Mouse (Mus musculus) midbrain, embryonic 14.5 days (tissue): ENCODE data around the gene Tmem51. TPM values are rescaled to one million over a fixed set of nuclear protein-coding genes. Genes with fewer than 3 reads are reported as not detected.

Source experiments
- ATAC-seq: fragments of 200-750 bp; cut with Nextera tagmentation; 2 replicates; pipeline ENCODE4 v1.8.0; 2017; ENCODE audit warnings: moderate number of reproducible peaks, moderate library complexity; ENCODE audit not compliant: low FRiP score, low TSS enrichment
- DNase-seq: peaks from one replicate; pipeline ENCODE4 v3.0.0-alpha.2; 2015
- H3K27ac ChIP-seq: fragments of 300-500 bp; sonication (generic); replicated peaks from 2 replicates; pipeline ENCODE4 v1.5.1; 2014; ENCODE audit warnings: mild to moderate bottlenecking, low read depth, low read length, moderate library complexity
- H3K27me3 ChIP-seq: fragments of 300-500 bp; sonication (generic); 2 replicates; pipeline ENCODE4 v1.6.1; 2014; ENCODE audit warnings: low read length, control low read depth, mixed read lengths; ENCODE audit not compliant: control insufficient read depth, insufficient read depth
- H3K36me3 ChIP-seq: fragments of 300-500 bp; sonication (generic); 2 replicates; pipeline ENCODE4 v1.6.1; 2014; ENCODE audit warnings: low read length, control low read depth; ENCODE audit not compliant: control insufficient read depth, insufficient read depth
- H3K4me1 ChIP-seq: fragments of 300-500 bp; sonication (generic); 2 replicates; pipeline ENCODE4 v1.6.1; 2014; ENCODE audit warnings: mild to moderate bottlenecking, antibody characterized with exemption, low read length, control low read depth; ENCODE audit not compliant: control insufficient read depth, insufficient read depth
- H3K4me2 ChIP-seq: fragments of 300-500 bp; sonication (generic); 2 replicates; pipeline ENCODE4 v1.6.1; 2014; ENCODE audit warnings: mild to moderate bottlenecking, low read length, moderate library complexity
- H3K4me3 ChIP-seq: fragments of 300-500 bp; sonication (generic); replicated peaks from 2 replicates; pipeline ENCODE4 v1.5.1; 2014; ENCODE audit warnings: low read depth, low read length
- H3K9ac ChIP-seq: fragments of 300-500 bp; sonication (generic); replicated peaks from 2 replicates; pipeline ENCODE4 v1.6.1; 2014; ENCODE audit warnings: mild to moderate bottlenecking, low read length, moderate library complexity
- H3K9me3 ChIP-seq: fragments of 300-500 bp; sonication (generic); 2 replicates; pipeline ENCODE4 v1.6.1; 2016; ENCODE audit warnings: low read length, control low read depth, mixed read lengths; ENCODE audit not compliant: control insufficient read depth
- WGBS: fragments of 180-500 bp; shearing (Covaris S2); extraction: QIAGEN DNeasy Blood & Tissue Kit; methylation state at CpG from one replicate; pipeline ENCODE4 v1.1.7; 2014; 5-methylcytosine and 5-hydroxymethylcytosine counted together
- polyA plus RNA-seq: library from polyadenylated mRNA; unstranded; fragments of >200 nt; fragmentation: Nextera tagmentation; extraction: Ambion mirVana; gene quantifications from 2 replicates; pipeline ENCODE4 v1.2.1, GENCODE M21; 2014

Tmem51 gene
- polyA plus RNA-seq, 1 experiment from 2014 or later = 7.2 TPM

- no peak overlapping the region for H3K9ac ChIP-seq
- no peak overlapping the region for H3K4me3 ChIP-seq
- H3K9me3 ChIP-seq = no peaks in the 10 kb centered on the region
- no peaks in the 10 kb centered on the region for H3K27me3 ChIP-seq
- DNase-seq (no peak), ATAC-seq (no peak)
- no peaks in the 10 kb centered on the region for H3K4me1 ChIP-seq
- no peaks in the 10 kb centered on the region for H3K36me3 ChIP-seq
- no peak overlapping the region for H3K4me2 ChIP-seq
- H3K27ac ChIP-seq = no peak overlapping the region
- 93% methylated on average over 5 of the region's 5 CpGs for WGBS
Observed at GRCm38 (mm10) chr4:142049963-142050362, 34.1 kb downstream of the Tmem51 start.

DNA sequence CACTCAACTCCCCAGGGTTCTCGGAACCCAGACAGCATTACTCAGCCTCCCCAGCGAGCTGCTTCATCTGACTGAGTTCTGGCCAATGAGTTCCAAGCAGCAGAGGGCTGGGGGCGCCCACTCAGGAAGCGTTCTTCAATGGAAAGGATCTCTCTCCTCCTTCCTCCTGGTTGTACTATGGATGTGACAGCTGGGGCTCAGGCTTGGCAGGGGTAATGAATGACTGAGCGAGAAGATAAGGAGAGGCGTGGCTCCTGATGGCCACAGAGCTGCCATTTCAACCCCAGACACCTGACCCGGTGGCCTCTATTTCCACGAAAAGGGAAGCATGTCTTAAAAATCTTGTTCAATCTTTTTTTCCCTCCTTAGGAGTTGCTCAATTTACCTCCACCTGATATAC is 35.7 kb downstream of the Tmem51 start:
- Histone ChIP-seq H3K27me3 (no peaks in the 10 kb centered on the region), H3K27ac (no peak overlapping the region), H3K36me3 (no peaks in the 10 kb centered on the region), H3K4me1 (no peaks in the 10 kb centered on the region), H3K9ac (no peak overlapping the region), H3K4me3 (no peak overlapping the region), H3K9me3 (no peaks in the 10 kb centered on the region), H3K4me2 (no peak overlapping the region)
- WGBS = 77% methylated on average over 8 of the region's 8 CpGs
- ATAC-seq = no peak
- no peak for DNase-seq

DNA sequence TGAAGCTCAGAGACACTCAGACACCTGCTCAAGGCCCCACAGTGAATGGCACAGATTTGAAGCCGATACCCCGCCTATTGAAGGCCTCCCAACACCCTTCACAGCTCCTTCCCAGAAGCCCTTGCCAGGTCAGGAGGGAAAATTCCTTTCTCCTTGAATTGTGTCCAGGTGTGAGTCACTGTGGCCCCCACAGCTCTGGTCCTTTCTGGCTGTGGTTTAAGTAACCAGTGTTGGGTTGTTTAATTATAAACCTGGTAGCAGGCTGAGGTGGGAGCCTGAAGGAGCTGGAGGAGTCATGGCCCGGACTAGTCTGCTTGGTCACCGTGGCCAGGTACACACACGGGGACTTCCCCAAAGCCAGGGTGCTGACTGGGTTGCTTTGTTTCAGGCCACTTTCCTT is 37.1 kb downstream of the Tmem51 start:
- H3K4me1 ChIP-seq = no peaks in the 10 kb centered on the region

GRCm38 (mm10) chr4:142046496-142046895 is 37.6 kb downstream of the Tmem51 start:
- Histone ChIP-seq H3K27me3 (no peaks in the 10 kb centered on the region), H3K27ac (no peak overlapping the region), H3K4me1 (no peaks in the 10 kb centered on the region), H3K4me2 (no peak overlapping the region), H3K4me3 (no peak overlapping the region), H3K36me3 (no peaks in the 10 kb centered on the region), H3K9me3 (no peaks in the 10 kb centered on the region), H3K9ac (no peak overlapping the region)
- WGBS = 78% methylated on average over 7 of the region's 7 CpGs
- DNase-seq = no peak
- no peak for ATAC-seq

More for the DNA sequence above, 37.1 kb downstream of the Tmem51 start:
- H3K27me3 ChIP-seq = no peaks in the 10 kb centered on the region
- H3K27ac ChIP-seq = no peak overlapping the region
- ATAC-seq = no peak
- no peaks in the 10 kb centered on the region for H3K9me3 ChIP-seq
- WGBS = 92% methylated on average over 5 of the region's 5 CpGs
- H3K4me2 ChIP-seq = no peak overlapping the region
- no peak for DNase-seq
- no peak overlapping the region for H3K9ac ChIP-seq
- no peak overlapping the region for H3K4me3 ChIP-seq
- H3K36me3 ChIP-seq = no peaks in the 10 kb centered on the region

DNA sequence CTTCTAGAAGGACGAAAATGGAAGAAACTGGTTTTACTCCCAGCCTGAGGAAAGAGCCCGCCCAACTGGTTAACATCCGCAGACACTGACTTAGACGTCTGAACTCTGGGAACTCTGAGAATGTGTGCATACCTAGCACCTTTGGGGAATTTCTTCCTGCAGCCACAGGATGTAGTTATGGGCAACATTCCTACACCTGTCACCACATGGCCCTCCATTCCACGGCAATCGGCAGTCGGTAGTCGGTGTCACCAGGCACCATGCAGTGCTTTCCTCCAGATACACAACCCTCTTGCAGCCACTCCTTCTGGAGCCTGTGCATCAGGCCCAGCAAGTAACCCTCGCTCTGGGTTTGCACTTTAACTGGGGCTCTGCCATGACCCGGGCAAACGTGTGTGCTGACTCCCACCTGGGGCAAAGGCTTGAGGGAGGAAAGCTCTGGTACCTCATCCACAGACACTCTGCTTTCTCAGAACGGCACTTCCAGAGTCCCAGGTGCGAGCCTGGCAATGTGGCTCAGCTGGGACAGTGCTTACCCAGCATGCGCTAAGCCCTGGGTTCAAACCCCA is 38.4 kb downstream of the Tmem51 start:
- Histone ChIP-seq H3K4me3 (no peak overlapping the region), H3K36me3 (no peaks in the 10 kb centered on the region), H3K4me1 (no peaks in the 10 kb centered on the region), H3K9me3 (no peaks in the 10 kb centered on the region), H3K9ac (no peak overlapping the region), H3K27me3 (no peaks in the 10 kb centered on the region), H3K4me2 (no peak overlapping the region), H3K27ac (no peak overlapping the region)
- WGBS = 84% methylated on average over 14 of the region's 14 CpGs
- ATAC-seq (no peak), DNase-seq (no peak)

- Histone ChIP-seq H3K27me3 (no peaks in the 10 kb centered on the region), H3K4me2 (no peak overlapping the region), H3K4me1 (no peaks in the 10 kb centered on the region), H3K27ac (no peak overlapping the region), H3K9ac (no peak overlapping the region), H3K4me3 (no peak overlapping the region), H3K36me3 (no peaks in the 10 kb centered on the region), H3K9me3 (no peaks in the 10 kb centered on the region)
- no peak for DNase-seq
- no peak for ATAC-seq
- 79% methylated on average over 12 of the region's 12 CpGs for WGBS
Observed at GRCm38 (mm10) chr4:142044452-142044851, 39.7 kb downstream of the Tmem51 start.

DNA sequence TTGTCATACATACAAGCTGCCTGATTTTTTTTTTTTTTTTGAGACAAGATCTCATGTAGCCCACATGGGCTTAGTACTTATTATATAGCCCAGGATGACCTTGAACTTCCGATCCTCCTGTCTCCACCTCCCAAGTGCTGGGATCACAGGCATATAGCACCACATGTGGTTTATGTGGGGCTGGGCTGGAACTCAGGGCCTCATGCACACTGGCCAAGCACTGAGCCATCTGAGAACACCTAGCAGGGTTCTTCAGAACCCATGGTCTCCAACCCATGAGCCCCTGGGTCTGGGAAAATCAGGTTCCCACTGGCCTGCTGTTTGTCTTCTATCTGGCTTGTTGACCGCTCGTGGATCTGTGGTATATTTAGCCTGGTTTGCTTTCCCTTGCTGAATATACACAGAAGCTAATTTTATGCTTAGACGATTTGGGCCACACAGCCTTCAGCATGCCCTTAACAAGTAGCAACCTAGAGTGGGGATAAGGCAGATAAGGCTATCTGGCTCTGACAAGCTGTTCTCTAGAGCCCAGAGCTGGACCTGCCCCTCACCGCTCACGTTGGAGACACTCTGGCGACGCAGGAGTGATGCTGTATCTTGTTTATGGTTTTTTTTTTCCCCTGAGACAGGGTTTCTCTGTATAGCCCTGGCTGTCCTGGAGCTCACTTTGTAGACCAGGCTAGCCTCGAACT is 44.3 kb downstream of the Tmem51 start:
- no peak overlapping the region for H3K27ac ChIP-seq
- no peaks in the 10 kb centered on the region for H3K27me3 ChIP-seq
- DNase-seq (no peak), ATAC-seq (no peak)
- H3K9me3 ChIP-seq = no peaks in the 10 kb centered on the region
- no peak overlapping the region for H3K4me2 ChIP-seq
- H3K4me1 ChIP-seq = no peaks in the 10 kb centered on the region
- no peaks in the 10 kb centered on the region for H3K36me3 ChIP-seq
- no peak overlapping the region for H3K9ac ChIP-seq
- H3K4me3 ChIP-seq = no peak overlapping the region
- WGBS = 90% methylated on average over 9 of the region's 9 CpGs

- ATAC-seq (no peak), DNase-seq (no peak)
- Histone ChIP-seq H3K9me3 (no peaks in the 10 kb centered on the region), H3K27me3 (no peaks in the 10 kb centered on the region), H3K4me1 (no peaks in the 10 kb centered on the region), H3K27ac (no peak overlapping the region), H3K4me3 (no peak overlapping the region), H3K36me3 (no peaks in the 10 kb centered on the region), H3K9ac (no peak overlapping the region), H3K4me2 (no peak overlapping the region)
- WGBS = 61% methylated on average over 4 of the region's 4 CpGs
Observed at GRCm38 (mm10) chr4:142037897-142038296, 46.2 kb downstream of the Tmem51 start.

DNA sequence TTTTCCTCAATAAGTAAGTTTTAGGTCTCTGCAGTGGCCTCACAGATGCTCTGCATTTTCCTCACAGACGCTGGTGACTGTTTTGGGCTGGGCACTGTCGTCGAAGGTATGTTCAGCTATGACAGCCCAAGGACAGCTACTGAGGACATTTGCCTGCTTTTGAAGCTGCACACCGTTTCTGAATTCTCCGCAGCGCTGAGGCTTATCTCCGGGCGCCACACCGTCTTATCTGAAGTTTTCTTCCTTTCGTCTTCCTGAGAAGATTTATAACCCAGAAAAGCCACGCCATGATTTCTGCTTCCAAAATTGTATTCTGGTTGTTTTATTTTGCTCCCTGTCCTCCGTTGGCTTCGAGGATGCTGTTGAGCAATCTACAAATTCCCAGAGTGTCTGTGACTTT is 55.6 kb downstream of the Tmem51 start:
- Histone ChIP-seq H3K4me3 (no peak overlapping the region), H3K4me1 (no peaks in the 10 kb centered on the region), H3K4me2 (no peak overlapping the region), H3K9me3 (no peaks in the 10 kb centered on the region), H3K9ac (no peak overlapping the region), H3K27me3 (no peaks in the 10 kb centered on the region), H3K36me3 (no peaks in the 10 kb centered on the region), H3K27ac (no peak overlapping the region)
- WGBS = 89% methylated on average over 13 of the region's 13 CpGs
- ATAC-seq (no peak), DNase-seq (no peak)
